Mouse (Mus musculus): ENCODE data around the gene Negr1.

Negr1 gene

DNA sequence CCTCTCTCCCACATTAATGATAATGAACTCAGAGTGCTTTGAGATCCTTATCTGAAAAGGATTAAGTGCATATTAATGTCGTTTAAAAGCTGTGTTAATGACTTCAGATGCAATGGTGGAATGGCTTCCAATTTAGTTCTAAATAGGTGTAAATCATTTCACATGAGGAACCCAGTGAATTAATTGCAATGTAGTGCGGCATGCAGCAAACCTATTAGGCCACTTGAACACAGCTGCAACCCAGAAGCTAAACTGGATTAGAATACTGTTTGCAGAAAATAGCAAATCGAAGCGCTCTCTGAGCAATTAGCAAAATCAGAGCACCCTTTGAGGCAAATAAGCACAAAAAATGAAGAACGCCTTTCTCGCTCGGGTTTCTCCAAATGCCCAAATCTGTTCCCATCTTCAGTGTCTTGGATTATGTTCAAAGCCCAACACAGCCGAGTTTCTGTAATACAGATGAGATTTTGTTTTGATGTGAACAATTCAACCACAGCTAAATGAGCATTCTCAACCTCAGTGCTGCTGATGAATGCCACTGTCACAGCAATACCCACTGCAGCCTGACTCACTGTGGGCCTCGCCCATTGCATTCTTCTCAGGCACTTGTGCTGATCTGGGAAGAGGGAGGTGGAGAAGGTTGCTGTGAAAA, 342.5 kb downstream of the Negr1 start:
- DNase-seq (ENCODE audit: low spot score), result peak; percentile 40

DNA sequence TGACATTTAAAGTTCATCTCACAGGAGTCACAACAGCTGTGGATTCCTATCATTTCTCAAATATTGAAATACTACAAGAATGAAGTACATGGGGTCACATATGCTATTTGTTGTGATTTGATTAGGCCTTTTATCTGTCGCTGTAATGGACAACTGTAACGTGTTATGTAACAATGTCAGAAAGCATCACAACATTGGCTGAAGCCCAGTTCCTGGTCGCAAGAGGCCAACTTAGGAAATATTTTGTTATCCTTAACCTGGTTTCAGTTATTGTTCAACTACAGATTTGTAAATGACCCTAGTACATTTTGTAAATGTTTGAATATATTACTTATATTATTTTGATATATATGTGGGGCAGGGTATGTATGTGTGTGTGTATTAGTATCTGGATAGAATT, 351.2 kb downstream of the Negr1 start:
- DNase-seq (ENCODE audit: low spot score), result no peak

DNA sequence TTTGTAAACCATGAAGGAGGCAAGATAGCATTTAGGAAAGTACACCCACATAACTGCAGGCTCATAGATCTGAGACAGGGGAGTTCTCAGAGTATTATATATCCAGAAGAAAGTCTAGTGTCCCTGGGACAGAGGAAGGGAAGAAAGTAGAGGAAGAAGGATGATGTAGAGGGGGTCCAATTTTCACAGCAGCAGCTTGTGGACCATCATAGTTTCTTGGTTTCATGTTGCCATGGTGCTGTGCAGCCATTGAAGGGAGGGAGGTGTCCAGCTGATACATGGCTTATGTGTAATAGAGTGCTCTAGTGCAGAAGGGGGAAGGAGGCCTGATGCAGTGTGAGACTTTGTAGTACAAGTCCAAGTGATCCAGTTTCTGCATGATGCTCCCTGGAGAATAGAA, 359.8 kb downstream of the Negr1 start:
- DNase-seq (ENCODE audit: low spot score), result no peak

DNA sequence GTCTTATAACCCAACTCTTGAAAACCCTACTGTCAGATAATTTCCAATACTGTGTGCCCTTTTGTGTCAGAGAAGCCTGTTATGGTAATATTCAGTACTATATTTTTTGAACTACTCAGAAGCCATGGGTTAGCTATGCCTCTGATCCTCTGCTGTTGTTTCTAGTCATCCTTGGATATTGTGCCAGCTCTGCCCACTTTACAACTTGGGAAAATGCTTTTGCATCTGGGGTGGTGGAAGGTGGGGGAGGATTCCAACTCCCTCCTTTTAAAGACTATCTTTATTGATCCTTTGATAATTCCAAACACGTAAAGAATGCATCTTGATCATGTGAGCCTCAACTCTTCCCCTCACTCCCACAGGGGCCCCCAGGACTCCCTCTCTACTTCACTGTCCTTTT, 361.6 kb downstream of the Negr1 start:
- DNase-seq (ENCODE audit: low spot score), result no peak

DNA sequence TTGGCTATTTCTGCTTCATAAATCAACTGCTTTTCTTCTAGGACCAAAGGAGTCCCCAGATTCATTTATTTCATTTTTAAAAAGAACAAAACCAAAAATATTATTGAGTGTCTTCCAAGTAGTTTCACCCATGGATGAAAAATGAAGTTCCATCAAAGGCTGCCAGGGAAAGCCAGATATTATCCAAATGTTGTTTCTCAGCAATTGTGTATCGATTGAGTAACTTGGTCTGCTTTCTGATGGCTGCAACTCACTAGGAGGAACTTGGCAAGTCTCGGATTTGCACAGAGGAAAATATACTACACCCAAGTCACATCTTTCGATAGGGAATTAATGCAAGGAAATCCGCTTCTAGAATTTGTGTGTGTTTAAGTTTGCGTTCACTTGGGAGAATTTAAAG, 363.5 kb downstream of the Negr1 start:
- no peak for DNase-seq (ENCODE audit: low spot score)

DNA sequence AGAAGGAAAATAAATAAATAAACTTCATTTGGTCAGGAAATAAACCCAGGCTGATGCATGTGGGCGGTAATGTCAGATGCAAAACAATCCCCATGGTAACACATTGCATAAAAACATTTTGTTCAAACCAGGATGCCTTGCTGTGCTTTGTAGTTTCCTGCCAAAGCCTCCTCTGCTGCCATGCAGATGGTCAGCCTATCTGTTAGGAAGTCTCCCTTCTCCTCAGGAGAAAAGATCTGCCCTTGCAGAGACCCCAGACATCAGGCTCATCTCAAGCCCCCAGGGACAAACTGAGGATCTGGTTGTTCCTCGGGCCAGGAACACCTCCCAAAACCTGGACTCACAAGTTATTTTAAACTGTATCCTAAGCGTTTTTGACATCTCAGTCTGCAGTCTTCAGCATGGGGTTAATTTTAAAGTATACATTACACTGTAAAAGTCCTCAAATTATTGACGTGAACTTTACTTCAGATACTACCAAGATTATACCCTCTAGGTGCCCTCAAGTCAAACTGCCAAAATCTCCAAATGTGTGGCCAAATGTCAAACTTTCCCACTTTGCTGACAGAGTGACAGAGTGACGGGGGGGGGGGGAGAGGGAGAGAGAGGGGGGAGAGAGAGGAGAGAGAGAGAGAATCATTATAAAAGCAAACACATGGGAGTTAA, 366.9 kb downstream of the Negr1 start:
- no peak for DNase-seq (ENCODE audit: low spot score)

DNA sequence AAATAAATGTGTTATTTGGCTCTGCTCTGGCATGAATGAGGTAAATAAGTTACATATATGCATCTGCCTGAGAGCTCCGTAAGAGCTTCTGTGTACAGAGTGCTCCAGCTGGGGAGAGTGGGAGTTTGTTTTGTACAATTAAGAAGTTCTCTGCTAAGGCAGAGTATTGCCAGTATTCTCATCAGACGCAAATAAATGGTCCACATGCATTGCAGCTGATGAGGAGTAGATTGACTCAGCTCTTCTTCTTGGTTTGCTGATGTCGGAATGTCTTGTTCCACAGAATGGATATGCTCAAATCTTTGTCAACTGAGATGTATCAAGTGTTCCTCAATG, 367.4 kb downstream of the Negr1 start:
- peak; percentile 27 for DNase-seq (ENCODE audit: low spot score)

DNA sequence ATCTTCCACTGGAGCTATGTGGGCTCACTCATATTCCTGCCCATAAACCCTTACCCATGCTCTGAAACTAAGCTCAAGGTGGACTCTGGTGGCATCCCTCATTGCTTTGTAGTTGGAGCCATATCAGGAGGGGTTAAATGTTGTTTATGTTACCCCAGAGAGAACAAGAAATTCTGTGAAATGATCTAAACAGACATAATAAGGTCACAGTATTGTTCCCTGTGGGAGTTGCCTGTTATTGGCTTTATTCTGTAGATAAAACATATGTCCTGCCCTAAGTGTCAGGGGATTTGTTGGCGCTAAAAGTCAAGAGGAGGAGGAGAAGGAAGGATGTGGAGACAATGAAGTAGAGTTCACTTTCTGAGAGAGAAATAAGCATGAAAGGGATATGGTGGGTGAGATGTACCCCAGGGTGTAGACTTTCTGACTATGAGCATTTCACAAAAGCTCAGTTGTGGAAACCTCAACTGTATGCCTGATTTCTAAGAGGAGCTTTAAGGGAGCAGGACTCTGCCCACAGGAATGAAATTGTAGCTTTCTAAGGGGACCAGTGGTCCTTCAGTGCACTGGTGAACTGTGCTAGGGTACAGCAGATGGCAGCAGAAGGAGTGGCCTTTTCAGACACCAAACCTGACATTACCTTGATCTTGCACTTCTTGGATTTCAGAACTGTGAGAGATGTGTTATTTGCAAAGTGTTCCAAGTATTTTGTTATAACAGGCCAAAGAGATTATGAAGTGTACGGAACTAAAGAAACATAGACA, 368.3 kb downstream of the Negr1 start:
- DNase-seq (ENCODE audit: low spot score), result no peak

DNA sequence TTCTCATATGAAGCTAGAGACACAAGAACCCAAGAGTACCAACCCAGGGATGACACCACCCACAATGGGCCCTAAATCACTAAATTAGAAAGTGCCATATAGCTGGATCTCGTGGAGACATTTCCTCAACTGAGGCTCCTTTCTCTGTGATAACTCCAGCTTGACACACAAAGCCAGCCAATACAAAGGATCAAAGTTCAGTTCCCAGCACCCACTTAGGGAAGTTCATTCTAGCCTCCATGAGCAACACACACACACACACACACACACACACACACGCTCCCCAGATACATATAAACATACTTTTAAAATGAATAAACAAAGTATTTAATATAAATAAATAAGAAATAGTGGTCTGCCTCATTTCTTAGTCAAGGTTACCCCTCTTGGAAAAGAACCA, 369.4 kb downstream of the Negr1 start:
- no peak for DNase-seq (ENCODE audit: low spot score)

DNA sequence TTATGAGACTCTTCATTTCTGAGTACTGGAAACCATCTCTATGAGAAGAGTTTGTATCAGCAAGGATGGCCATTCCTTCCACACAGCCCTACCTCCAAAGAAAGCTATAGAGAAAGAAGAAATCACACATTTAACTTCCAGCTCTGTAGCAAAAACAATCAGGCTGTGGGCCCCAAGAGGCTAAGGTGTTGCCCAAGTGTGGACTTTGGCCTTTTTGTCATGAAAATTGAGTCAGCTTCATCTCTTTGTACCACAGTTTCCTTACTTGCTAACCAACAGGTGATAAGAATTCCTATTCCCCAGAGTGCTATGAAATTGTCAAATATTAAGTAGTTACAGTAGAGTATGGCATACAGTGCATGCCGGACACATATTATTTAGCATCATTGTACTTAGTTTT, 369.9 kb downstream of the Negr1 start:
- DNase-seq (ENCODE audit: low spot score), result no peak

DNA sequence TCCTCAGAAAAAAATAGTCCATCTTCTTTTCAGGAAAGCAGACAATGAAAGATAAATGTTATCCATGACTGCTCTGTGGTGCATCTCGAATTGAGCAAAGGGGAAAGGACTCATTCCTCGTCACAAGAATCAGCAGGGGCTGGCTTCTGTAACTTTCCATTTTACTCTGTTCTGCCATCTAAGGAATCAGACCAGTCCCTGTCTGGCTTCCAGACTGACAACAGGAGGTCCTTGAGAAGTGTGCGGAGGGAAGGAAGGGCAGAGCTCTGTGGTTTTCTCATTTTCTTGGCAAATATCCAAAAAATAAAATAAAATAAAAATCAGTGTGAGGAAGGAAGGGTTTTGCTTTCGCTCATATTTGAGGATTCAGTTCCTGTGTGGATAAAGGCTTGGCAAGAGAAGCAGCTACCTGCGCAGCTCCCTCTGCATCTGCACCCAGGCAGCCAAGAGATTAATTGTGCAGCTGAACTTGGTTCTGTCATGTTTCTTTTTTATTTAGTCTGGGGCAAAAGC, 373.2 kb downstream of the Negr1 start:
- DNase-seq (ENCODE audit: low spot score), result no peak

DNA sequence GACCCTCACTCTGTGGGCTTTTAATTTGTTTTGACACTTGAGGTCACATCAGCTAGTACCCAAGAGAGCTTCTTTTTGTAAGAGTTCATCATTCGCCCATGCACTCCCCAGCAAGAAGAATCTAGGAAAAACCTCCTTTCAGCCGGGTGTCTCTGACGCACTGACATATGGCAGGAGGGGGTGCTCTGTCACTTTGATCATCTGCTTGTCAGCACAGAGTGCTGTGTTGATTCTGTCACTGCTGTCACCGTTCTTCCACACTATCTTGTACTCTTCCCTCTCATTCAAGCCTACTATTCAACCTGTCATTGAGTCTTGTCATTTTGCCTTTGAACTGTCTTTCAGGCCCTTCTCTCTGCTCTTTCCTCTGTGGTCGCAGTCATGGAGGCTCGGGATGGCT, 385.8 kb downstream of the Negr1 start:
- DNase-seq (ENCODE audit: low spot score), result no peak

DNA sequence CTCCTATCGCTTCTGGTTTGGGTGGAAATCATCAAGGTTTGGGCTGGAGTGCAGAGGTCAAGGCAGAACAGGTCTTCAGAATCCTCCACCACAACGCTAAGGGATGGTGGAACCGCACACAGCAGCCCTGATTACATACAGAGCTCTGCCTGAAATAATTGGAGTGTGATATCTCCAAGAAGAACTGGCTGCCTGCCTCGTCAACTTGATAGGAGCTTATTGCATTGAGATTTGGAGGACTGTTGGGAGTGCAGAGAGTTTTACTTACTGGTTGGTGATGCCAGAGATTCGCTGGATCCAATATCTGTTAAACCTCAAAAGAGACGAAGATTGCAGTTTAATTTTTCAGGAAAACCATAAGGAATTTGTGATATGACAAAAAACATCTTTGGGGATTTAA, 391.4 kb downstream of the Negr1 start:
- DNase-seq (ENCODE audit: low spot score), result no peak

DNA sequence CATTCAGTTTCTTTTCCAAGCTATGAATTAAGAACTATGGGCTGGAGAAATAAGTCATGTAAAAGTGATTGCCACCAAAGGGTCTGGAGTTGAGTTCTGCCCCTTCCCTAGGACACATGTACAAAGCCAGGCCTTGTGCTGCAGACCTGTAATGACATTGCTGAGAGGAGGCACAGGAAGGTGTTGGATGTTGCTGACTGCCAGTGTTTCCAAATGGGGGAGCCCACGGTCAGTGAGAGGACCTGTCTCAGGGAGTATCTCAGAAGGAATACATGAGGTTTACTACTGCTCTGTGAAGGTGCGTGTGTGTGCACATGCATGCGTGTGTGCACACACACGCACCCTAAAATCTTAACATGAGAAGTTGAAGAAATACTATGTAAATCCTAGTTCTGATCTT, 393.5 kb downstream of the Negr1 start:
- DNase-seq (ENCODE audit: low spot score), result no peak

DNA sequence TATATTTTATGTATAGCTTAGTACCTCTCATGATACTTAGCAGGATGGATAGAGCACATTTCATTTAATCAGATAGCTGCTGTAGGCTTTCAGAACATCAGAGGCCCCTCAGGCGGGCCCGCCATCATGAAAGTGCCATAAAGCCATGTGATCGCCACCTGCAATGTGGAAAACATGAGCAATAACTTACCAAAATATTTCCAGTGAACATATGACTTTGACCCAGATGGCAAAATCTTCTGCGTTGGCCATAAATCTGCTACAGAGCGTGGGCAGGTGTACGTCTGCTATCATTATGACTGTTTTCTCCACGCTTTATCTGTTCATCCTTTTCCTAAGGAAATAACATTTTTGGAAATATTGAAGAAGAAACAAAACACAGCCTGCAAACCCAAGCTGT, 397.0 kb downstream of the Negr1 start:
- no peak for DNase-seq (ENCODE audit: low spot score)

DNA sequence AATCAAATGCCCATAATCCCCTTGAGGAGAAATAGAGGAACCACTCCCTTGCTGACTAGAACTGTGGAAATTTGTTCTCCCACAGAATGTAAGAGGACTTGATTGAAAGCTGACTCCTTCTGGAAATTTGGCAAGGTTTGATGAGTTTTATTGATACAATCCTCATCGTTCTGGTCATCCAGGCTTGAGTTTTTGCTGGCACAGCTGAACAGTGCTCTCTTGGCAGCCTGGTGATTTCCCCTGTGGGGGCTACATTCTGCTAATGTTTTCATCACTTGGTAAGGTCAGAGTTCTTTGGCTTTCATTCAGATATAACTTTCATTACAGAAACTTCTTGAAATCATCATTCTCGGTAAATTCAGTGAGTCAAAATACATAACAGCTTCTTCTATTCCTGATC, 407.2 kb downstream of the Negr1 start:
- DNase-seq (ENCODE audit: low spot score), result no peak

DNA sequence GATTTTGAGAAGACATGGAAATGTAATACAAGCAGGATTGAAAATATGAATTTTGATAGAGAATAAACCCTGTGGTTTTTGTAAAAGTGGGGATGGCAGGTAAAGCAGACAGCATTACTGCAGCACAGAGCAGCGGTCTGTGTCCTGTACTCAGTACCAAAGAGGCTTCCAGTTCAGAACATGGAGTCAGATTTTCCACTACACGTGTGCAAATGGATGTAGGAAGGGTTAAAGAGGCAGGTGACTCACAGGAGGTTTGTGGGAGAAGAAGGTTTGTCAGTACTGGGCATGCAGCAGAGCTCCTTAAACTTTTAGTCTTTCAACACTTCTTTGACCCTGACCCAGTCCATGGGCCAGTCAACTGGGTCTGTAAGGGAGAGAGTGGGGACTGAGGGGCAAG, 409.5 kb downstream of the Negr1 start:
- DNase-seq (ENCODE audit: low spot score), result no peak

DNA sequence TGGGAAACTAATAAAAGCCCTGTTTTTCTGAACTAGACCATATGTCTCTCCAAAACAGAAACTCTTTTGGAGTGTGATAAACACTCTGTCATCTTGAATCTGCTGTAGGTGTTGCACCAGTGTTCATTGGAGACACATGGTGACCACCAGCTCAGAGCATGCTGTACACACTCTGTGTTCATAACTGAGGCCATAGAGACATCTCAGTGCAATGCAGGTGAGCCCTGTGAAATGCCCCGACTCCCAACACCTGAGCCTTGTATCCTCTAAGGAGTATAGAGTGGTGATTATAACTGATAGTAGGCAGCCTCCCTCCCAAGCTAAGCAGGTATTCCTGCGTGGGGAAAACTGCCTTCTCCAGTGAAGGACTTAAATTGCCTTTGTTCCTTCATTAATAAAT, 415.2 kb downstream of the Negr1 start:
- no peak for DNase-seq (ENCODE audit: low spot score)

DNA sequence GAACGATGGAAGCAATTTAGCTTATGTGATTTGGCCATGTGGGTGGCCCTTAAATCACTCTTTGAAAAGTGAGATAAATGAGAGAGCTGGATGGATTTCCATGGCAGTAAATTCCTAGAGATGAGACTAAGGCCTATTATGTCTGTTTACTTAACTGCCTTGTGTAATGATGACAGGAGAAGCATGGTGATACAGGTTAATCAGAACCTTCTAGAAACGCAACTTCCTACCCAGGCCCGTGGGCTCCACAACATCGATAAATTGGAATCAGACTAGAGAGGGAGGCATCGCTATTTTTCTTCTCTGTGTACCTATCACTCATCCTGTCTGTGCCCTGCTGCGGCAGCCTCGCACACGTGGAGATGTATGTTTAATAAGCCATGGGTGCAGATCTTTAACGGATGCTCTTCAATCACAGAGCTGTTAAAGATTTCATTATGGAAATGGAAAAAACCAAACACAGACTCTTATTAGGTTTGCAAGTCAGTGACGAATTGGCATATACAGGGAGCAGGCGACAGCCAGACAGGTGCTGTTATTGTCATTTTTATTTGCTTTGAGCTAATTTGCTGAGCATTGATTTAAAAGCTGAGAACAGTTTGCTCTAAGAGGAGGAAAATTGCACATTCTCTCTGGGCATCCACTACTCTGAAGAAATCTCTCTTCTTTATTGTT, 418.6 kb downstream of the Negr1 start:
- no peak for DNase-seq (ENCODE audit: low spot score)

DNA sequence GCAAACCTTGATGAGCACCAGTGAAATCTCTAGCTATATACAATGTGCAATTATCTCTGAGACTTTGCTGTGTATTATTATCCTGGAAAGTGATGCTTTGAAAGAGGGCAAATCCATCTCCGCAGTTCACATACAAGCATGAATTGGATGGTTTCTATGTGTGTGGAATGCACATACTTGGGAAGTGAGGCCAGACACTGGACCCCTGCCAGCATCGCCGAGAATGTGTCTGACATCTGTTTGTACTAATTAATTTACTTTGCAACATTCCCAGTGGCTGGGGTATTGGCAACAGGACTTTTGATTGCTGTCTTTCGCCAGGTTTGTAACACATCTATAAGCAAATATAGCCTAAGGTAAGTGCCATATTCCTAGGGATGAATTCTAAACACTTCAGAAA, 420.5 kb downstream of the Negr1 start:
- DNase-seq (ENCODE audit: low spot score), result no peak

DNA sequence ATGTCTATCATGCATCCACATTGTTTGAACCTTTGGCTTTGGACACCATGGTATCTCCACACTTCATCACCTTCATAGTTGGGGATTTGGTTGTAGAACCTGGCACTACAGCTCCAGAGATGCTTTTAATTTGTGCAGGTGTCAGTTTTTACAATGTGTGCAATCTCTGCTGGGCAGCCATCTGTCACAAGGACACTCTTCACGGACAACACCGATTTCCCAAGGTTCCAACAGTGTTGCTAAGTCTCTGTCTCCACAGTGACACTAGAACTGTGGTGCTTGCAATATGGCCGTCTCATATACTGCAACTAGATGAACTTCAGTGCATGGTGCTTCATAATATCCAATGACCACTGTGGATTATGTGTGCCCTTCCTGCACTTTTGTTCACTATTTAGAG, 425.5 kb downstream of the Negr1 start:
- no peak for DNase-seq (ENCODE audit: low spot score)

DNA sequence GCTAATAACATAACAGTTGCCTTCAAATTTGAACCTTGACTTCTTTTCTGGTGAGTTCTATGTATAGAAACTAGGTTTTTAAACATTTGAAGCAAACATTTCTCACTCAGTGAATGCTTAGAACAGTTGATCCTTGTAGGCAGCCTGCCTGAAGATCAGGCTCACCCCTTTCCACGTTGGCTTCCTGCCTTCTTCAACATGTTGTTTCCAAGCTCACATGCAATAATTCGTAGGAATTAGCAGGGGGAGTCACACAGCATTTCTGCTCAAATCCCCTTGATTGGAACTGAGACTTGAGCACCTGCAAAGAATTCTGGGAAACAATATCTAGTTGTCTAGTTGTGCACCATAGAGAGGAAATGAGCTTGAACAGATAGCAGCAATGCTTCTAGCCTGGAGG, 430.6 kb downstream of the Negr1 start:
- DNase-seq (ENCODE audit: low spot score), result no peak

DNA sequence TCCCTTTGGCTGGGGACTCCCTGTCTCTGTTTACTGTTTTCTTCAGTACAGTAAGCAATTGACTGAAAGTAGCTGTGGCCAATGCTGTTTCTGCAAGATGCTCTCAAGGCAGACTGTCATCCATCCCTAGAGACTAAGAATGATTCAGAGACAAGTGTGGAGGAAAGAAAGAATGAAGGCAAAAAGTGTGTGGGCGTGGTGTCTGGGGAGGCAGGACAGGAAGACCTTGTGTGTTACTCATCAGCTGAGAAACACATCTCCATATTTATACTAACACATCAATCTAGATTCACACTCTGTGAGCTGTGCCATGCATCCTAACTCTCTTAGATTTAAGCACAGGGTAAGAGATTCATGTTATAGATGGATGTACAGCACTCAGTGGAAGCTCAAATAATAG, 431.2 kb downstream of the Negr1 start:
- DNase-seq (ENCODE audit: low spot score), result no peak

All from left cerebral cortex, adult 11 months (tissue).